Mouse (Mus musculus): ENCODE data around the gene Phb.

GRCm38 (mm10) chr11:95631301-95631700 lies 35.5 kb upstream of the Phb start:
- TF ChIP-seq CTCF (IDR thresholded peaks at IDR 0.05; ENCODE audit: borderline replicate concordance, extremely low read depth, insufficient read depth, insufficient read length) (no peak), POLR2A (IDR thresholded peaks at IDR 0.05; ENCODE audit: borderline replicate concordance, extremely low read depth, insufficient read depth, insufficient read length, poor library complexity, severe bottlenecking) (no peak)

All from brain, embryonic 14.5 days (tissue).